8 mouse cellular contexts compared by ENCODE assay signal in genomic region chr5:114443566-114444367, GRCm38 (mm10). TPM values are rescaled to one million over a fixed set of nuclear protein-coding genes. Genes with fewer than 3 reads are reported as not detected.
DNase-seq lines count a peak whose midpoint lies in the region; ATAC-seq lines count a peak whose summit lies in the region.

Gene Mmab (minus strand): TSS chr5:114444060.
Gene Mvk (plus strand): TSS chr5:114444269.

- H3K4me2 ChIP-seq in hindbrain, embryonic 16.5 days (ENCODE audit: low read length), result peak within 1 kb of the TSS; percentile 91

- peak within 1 kb of the TSS; percentile 82 for H3K27ac ChIP-seq in hindbrain, embryonic 16.5 days (ENCODE audit: low read depth, low read length)
- H3K27ac ChIP-seq in macrophage, result peak within 1 kb of the TSS; percentile 70

- peak within 1 kb of the TSS; percentile 93 for H3K4me3 ChIP-seq in hindbrain, embryonic 16.5 days (ENCODE audit: low read length)
- H3K4me3 ChIP-seq in macrophage (ENCODE audit: inconsistent target), result peak within 1 kb of the TSS; percentile 78

- H3K9me3 ChIP-seq in hindbrain, embryonic 16.5 days (ENCODE audit: control insufficient read depth, low read length), result no peaks in the 10 kb centered on the region

- no peaks in the 10 kb centered on the region for H3K27me3 ChIP-seq in hindbrain, embryonic 16.5 days (replicated peaks; ENCODE audit: control insufficient read depth, insufficient read depth, low read length)

- H3K9ac ChIP-seq in hindbrain, embryonic 16.5 days (ENCODE audit: low read depth, low read length), result peak within 1 kb of the TSS; percentile 86

- H3K4me1 ChIP-seq in hindbrain, embryonic 16.5 days (ENCODE audit: control insufficient read depth, insufficient read depth, low read depth, low read length), result peaks cover 11% of the 10 kb centered on the region

- ATAC-seq in hindbrain, embryonic 16.5 days, result peak; percentile 98

- no peaks in the 10 kb centered on the region for H3K79me2 ChIP-seq in macrophage (ENCODE audit: inconsistent target)

- 2% methylated on average over 43 of the region's 43 CpGs for WGBS in hindbrain, embryonic 16.5 days
- WGBS in macrophage (ENCODE audit: missing documents), result 2% methylated on average over 43 of the region's 43 CpGs

- DNase-seq in WW6 (ENCODE audit: low read depth, low spot score), result peak; percentile 93
- peak; percentile 98 to 99 for DNase-seq in cerebellum, postnatal 4 days (ENCODE audit: low spot score in 2 of 2)
- DNase-seq in gastrocnemius, adult 18-20 months (ENCODE audit: low spot score), result peak; percentile 98
- DNase-seq in left cerebral cortex, adult 18-20 months (ENCODE audit: low spot score in 2 of 2), result peak; percentile 96 to 97
- DNase-seq in right cerebral cortex, adult 18-20 months, result peak; percentile 98
- DNase-seq in urinary bladder, postnatal 10 days (ENCODE audit: low spot score), result peak; percentile 90

- 0 out of 2 replicates have a peak, but pooled peaks cover 3% of the 10 kb centered on the region for H3K36me3 ChIP-seq in hindbrain, embryonic 16.5 days (ENCODE audit: control insufficient read depth, insufficient read depth, low read length)
- H3K36me3 ChIP-seq in macrophage (ENCODE audit: inconsistent target), result no peaks in the 10 kb centered on the region

RNA-seq across cellular contexts. Expression of gene Mmab, which starts in this region (rescaled TPM):
- total RNA-seq in gastrocnemius, adult 18-20 months (2021), result 10 to 100 TPM; 19.2 to 19.4 TPM
- 38.2 and 40.8 TPM in 2 replicates for polyA plus RNA-seq in hindbrain, embryonic 16.5 days (2015; fragmentation: Nextera tagmentation; extraction: Ambion mirVana)
- 10 to 100 TPM; 20.2 to 20.5 TPM for total RNA-seq in left cerebral cortex, adult 18-20 months (2021)
- total RNA-seq in macrophage (2018; cell fraction: chromatin; rRNA removed), result 10 to 100 TPM in 11 of 26 experiments, 1 to 10 TPM in 15; 1.7 to 17.5 (median 8.9) TPM
- total RNA-seq in macrophage (2018; cell fraction: cytosol; rRNA removed), result 1 to 10 TPM; 2.9 to 8.2 (median 6.4) TPM
- 10 to 100 TPM in 10 of 26 experiments, 1 to 10 TPM in 16; 1.3 to 18.9 (median 9.1) TPM for total RNA-seq in macrophage (2018; cell fraction: nucleus; rRNA removed)
- 6.3 to 6.8 TPM (median 6.5 TPM) in 3 replicates for polyA plus RNA-seq in macrophage (2018)

RNA-seq across cellular contexts. Expression of gene Mvk, which starts in this region (rescaled TPM):
- total RNA-seq in gastrocnemius, adult 18-20 months (2021), result 1 to 10 TPM; 8.4 to 9.4 TPM
- polyA plus RNA-seq in hindbrain, embryonic 16.5 days (2015; fragmentation: Nextera tagmentation; extraction: Ambion mirVana), result 75.8 and 86.9 TPM in 2 replicates
- 10 to 100 TPM; 26.9 to 30.9 TPM for total RNA-seq in left cerebral cortex, adult 18-20 months (2021)
- 10 to 100 TPM in 7 of 26 experiments, 1 to 10 TPM in 19; 1.2 to 15.2 (median 7.7) TPM for total RNA-seq in macrophage (2018; cell fraction: chromatin; rRNA removed)
- total RNA-seq in macrophage (2018; cell fraction: cytosol; rRNA removed), result 10 to 100 TPM in 25 of 26 experiments, 1 to 10 TPM in 1; 9.9 to 23.3 (median 16.6) TPM
- 10 to 100 TPM in 5 of 26 experiments, 1 to 10 TPM in 21; 2.6 to 19.6 (median 8.1) TPM for total RNA-seq in macrophage (2018; cell fraction: nucleus; rRNA removed)
- 7.8 to 26.3 TPM (median 14.2 TPM) in 3 replicates for polyA plus RNA-seq in macrophage (2018)

Comparison
In these comparisons a context has a peak if more than half of its experiments do, and no peak if none do; other contexts are left out.
1. Peak in every context shown above with its lines: DNase-seq, ATAC-seq, H3K4me3 ChIP-seq and H3K27ac ChIP-seq.